Mouse (Mus musculus): ENCODE measurements around the gene Sun3. TPM values are rescaled to one million over a fixed set of nuclear protein-coding genes. Genes with fewer than 3 reads are reported as not detected.

The Sun3 gene
- total RNA-seq, 1 experiment = not detected

DNA sequence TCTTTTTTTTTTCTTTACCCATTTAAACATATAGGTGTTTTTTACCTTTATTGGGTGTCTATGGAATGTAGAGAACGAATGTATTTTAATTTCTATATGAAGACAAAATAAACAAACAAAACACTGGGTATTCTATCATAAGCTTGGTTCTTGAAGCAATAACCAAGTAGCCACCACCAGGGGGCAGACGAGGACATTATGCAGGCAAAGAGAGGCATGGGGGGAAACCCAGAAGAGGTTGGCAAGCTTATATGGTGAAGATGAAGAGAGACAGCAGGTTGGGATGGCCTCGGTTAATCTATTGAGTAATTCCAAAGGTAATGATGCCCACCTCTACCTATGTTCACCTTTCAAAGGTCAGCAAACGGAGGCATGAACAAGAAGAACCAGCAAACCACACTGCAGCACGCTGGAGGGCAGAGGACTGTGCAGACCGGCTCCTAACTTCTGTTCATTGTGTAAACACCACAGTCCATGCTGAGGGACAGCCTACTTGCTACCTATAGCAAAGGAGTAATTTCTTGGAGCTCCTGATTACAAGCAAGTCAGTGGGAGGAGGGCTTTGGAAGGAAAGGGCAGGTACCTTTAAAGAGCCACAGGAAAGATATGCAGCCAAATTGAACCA lies 65.4 kb downstream of the Sun3 start:
- in situ Hi-C loops (cut with MboI; ENCODE audit: low sequenced_read_pairs in 2 of 2, unreplicated experiment in 2 of 2) = loop anchor here in 1 of 2 experiments (10.0 kb wide), 1 partner anchor 151 kb away; no protein-coding TSS in a partner anchor
- Histone ChIP-seq H3K4me1 (ENCODE audit: control insufficient read depth in 2 of 2, insufficient read depth in 2 of 2, low read length in 2 of 2, poor library complexity in 1 of 2) (peaks cover 0 to 18% of the 10 kb centered on the region in 2 experiments; a peak in 2 of 4 replicates), H3K36me3 (ENCODE audit: control insufficient read depth, insufficient read depth, low read length, poor library complexity, severe bottlenecking) (no peaks in the 10 kb centered on the region), H3K4me3 (ENCODE audit: insufficient read depth in 1 of 2, low read depth in 1 of 2, low read length in 2 of 2, poor library complexity in 1 of 2, severe bottlenecking in 1 of 2) (no peak overlapping the region), H3K9ac (ENCODE audit: insufficient read depth, low read depth, low read length, poor library complexity, severe bottlenecking) (no peak overlapping the region), H3K27ac (ENCODE audit: insufficient read depth, low read depth, low read length, poor library complexity, severe bottlenecking) (no peak overlapping the region), H3K9me3 (ENCODE audit: control insufficient read depth, insufficient read depth, low read depth, low read length) (no peaks in the 10 kb centered on the region)
- DNase-seq (ENCODE audit: low read depth, low spot score) = peak; percentile 65
- peak; percentile 94 for TF ChIP-seq ZC3H11A (IDR thresholded peaks at IDR 0.05; ENCODE audit: borderline replicate concordance, low read depth, low read length)
- no peak for TF ChIP-seq ZNF384 (IDR thresholded peaks at IDR 0.05; ENCODE audit: low read depth, low read length)

GRCm38 (mm10) chr11:8978154-8978553 lies 70.6 kb downstream of the Sun3 start:
- Histone ChIP-seq H3K36me3 (ENCODE audit: control insufficient read depth, insufficient read depth, low read length, poor library complexity, severe bottlenecking) (no peaks in the 10 kb centered on the region), H3K4me1 (ENCODE audit: control insufficient read depth in 2 of 2, insufficient read depth in 2 of 2, low read length in 2 of 2, poor library complexity in 1 of 2) (peaks cover 0 to 4% of the 10 kb centered on the region in 2 experiments; a peak in 1 of 4 replicates), H3K9me3 (ENCODE audit: control insufficient read depth, insufficient read depth, low read depth, low read length) (no peaks in the 10 kb centered on the region), H3K27ac (ENCODE audit: insufficient read depth, low read depth, low read length, poor library complexity, severe bottlenecking) (no peak overlapping the region), H3K4me3 (ENCODE audit: insufficient read depth in 1 of 2, low read depth in 1 of 2, low read length in 2 of 2, poor library complexity in 1 of 2, severe bottlenecking in 1 of 2) (no peak overlapping the region), H3K9ac (ENCODE audit: insufficient read depth, low read depth, low read length, poor library complexity, severe bottlenecking) (no peak overlapping the region)
- in situ Hi-C loops (cut with MboI; ENCODE audit: low sequenced_read_pairs in 2 of 2, unreplicated experiment in 2 of 2) = no loop called here
- no peak for DNase-seq (ENCODE audit: low read depth, low spot score)
- TF ChIP-seq MAFK (IDR thresholded peaks at IDR 0.05; ENCODE audit: insufficient read depth, low read depth, low read length) = no peak
- TF ChIP-seq ZC3H11A (IDR thresholded peaks at IDR 0.05; ENCODE audit: borderline replicate concordance, low read depth, low read length) = no peak
- no peak for TF ChIP-seq ZNF384 (IDR thresholded peaks at IDR 0.05; ENCODE audit: low read depth, low read length)
- TF ChIP-seq HCFC1 (IDR thresholded peaks at IDR 0.05; ENCODE audit: borderline replicate concordance, insufficient read depth, low read length) = no peak
- no peak for TF ChIP-seq CHD2 (IDR thresholded peaks at IDR 0.05; ENCODE audit: low read depth, low read length)

- Histone ChIP-seq H3K4me3 (ENCODE audit: insufficient read depth in 1 of 2, low read depth in 1 of 2, low read length in 2 of 2, poor library complexity in 1 of 2, severe bottlenecking in 1 of 2) (no peak within 1 kb of the TSS), H3K27ac (ENCODE audit: insufficient read depth, low read depth, low read length, poor library complexity, severe bottlenecking) (no peak within 1 kb of the TSS), H3K9me3 (ENCODE audit: control insufficient read depth, insufficient read depth, low read depth, low read length) (no peaks in the 10 kb centered on the region), H3K36me3 (ENCODE audit: control insufficient read depth, insufficient read depth, low read length, poor library complexity, severe bottlenecking) (no peaks in the 10 kb centered on the region), H3K4me1 (ENCODE audit: control insufficient read depth in 2 of 2, insufficient read depth in 2 of 2, low read length in 2 of 2, poor library complexity in 1 of 2) (no peaks in the 10 kb centered on the region), H3K9ac (ENCODE audit: insufficient read depth, low read depth, low read length, poor library complexity, severe bottlenecking) (no peak within 1 kb of the TSS)
- DNase-seq (ENCODE audit: low read depth, low spot score) = no peak
- in situ Hi-C loops (cut with MboI; ENCODE audit: low sequenced_read_pairs in 2 of 2, unreplicated experiment in 2 of 2) = no loop called here
- no peak for TF ChIP-seq HCFC1 (IDR thresholded peaks at IDR 0.05; ENCODE audit: borderline replicate concordance, insufficient read depth, low read length)
- TF ChIP-seq ZC3H11A (IDR thresholded peaks at IDR 0.05; ENCODE audit: borderline replicate concordance, low read depth, low read length) = no peak
- TF ChIP-seq ZNF384 (IDR thresholded peaks at IDR 0.05; ENCODE audit: low read depth, low read length) = no peak
- no peak for TF ChIP-seq CHD2 (IDR thresholded peaks at IDR 0.05; ENCODE audit: low read depth, low read length)
- TF ChIP-seq MAFK (IDR thresholded peaks at IDR 0.05; ENCODE audit: insufficient read depth, low read depth, low read length) = no peak
Observed at GRCm38 (mm10) chr11:8973166-8973565, 75.6 kb downstream of the Sun3 start, which contains the start of gene Pkd1l1. Gene Pkd1l1, minus strand, starts transcription at chr11:8973266.

DNA sequence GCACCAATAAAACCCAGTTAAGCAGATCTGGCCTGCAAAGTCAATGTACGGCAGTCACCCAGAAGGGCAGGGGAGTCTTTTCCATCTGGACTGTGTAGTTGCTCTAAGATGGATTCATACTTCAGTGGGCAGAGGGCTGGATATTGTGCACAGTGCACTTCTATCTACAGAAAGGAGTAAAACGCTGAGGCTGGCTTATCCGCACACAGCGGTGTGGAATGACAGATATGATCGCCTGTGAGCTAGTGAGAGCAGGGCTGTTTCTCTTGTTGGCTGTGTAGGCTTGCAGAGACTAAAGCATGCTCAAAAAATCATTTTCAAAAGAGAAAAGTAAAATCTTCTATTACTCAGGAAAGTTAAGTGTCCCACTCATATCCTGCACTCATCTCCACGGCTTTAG lies 76.7 kb downstream of the Sun3 start:
- no peak for DNase-seq (ENCODE audit: low read depth, low spot score)
- in situ Hi-C loops (cut with MboI; ENCODE audit: low sequenced_read_pairs in 2 of 2, unreplicated experiment in 2 of 2) = no loop called here
- H3K36me3 ChIP-seq (ENCODE audit: control insufficient read depth, insufficient read depth, low read length, poor library complexity, severe bottlenecking) = no peaks in the 10 kb centered on the region

More for the DNA sequence above, 76.7 kb downstream of the Sun3 start:
- H3K9ac ChIP-seq (ENCODE audit: insufficient read depth, low read depth, low read length, poor library complexity, severe bottlenecking) = no peak overlapping the region
- no peak overlapping the region for H3K27ac ChIP-seq (ENCODE audit: insufficient read depth, low read depth, low read length, poor library complexity, severe bottlenecking)
- H3K4me3 ChIP-seq (ENCODE audit: insufficient read depth in 1 of 2, low read depth in 1 of 2, low read length in 2 of 2, poor library complexity in 1 of 2, severe bottlenecking in 1 of 2) = no peak overlapping the region
- H3K9me3 ChIP-seq (ENCODE audit: control insufficient read depth, insufficient read depth, low read depth, low read length) = no peaks in the 10 kb centered on the region
- H3K4me1 ChIP-seq (ENCODE audit: control insufficient read depth in 2 of 2, insufficient read depth in 2 of 2, low read length in 2 of 2, poor library complexity in 1 of 2) = no peaks in the 10 kb centered on the region
- no peak for TF ChIP-seq CHD2 (IDR thresholded peaks at IDR 0.05; ENCODE audit: low read depth, low read length)
- TF ChIP-seq ZNF384 (IDR thresholded peaks at IDR 0.05; ENCODE audit: low read depth, low read length) = no peak
- TF ChIP-seq ZC3H11A (IDR thresholded peaks at IDR 0.05; ENCODE audit: borderline replicate concordance, low read depth, low read length) = no peak
- TF ChIP-seq MAFK (IDR thresholded peaks at IDR 0.05; ENCODE audit: insufficient read depth, low read depth, low read length) = no peak
- no peak for TF ChIP-seq HCFC1 (IDR thresholded peaks at IDR 0.05; ENCODE audit: borderline replicate concordance, insufficient read depth, low read length)
